Mouse (Mus musculus) neural tube, embryonic 12.5 days (tissue): ENCODE measurements around the gene Smtn. TPM values are rescaled to one million over a fixed set of nuclear protein-coding genes. Genes with fewer than 3 reads are reported as not detected.

Source experiments
- ATAC-seq: fragments of 200-750 bp; cut with Nextera tagmentation; 2 replicates; pipeline ENCODE4 v1.8.0; 2017; ENCODE audit warnings: low read depth, mild to moderate bottlenecking, moderate TSS enrichment, moderate library complexity; ENCODE audit not compliant: low FRiP score
- H3K27ac ChIP-seq: fragments of 300-500 bp; sonication (generic); 2 replicates; pipeline ENCODE4 v1.5.1; 2016
- H3K27me3 ChIP-seq: fragments of 300-500 bp; sonication (generic); replicated peaks from 2 replicates; pipeline ENCODE4 v1.6.1; 2016; ENCODE audit warnings: mild to moderate bottlenecking
- H3K36me3 ChIP-seq: fragments of 300-500 bp; sonication (generic); 2 replicates; pipeline ENCODE4 v1.6.1; 2016; ENCODE audit warnings: mild to moderate bottlenecking
- H3K4me1 ChIP-seq: fragments of 300-500 bp; sonication (generic); 2 replicates; pipeline ENCODE4 v1.6.1; 2016
- H3K4me2 ChIP-seq: fragments of 300-500 bp; sonication (generic); replicated peaks from 2 replicates; pipeline ENCODE4 v1.6.1; 2016; ENCODE audit warnings: mild to moderate bottlenecking
- H3K4me3 ChIP-seq: fragments of 300-500 bp; sonication (generic); 2 replicates; pipeline ENCODE4 v1.5.1; 2016
- H3K9ac ChIP-seq: fragments of 300-500 bp; sonication (generic); 2 replicates; pipeline ENCODE4 v1.6.1; 2016; ENCODE audit warnings: mild to moderate bottlenecking
- H3K9me3 ChIP-seq: fragments of 300-500 bp; sonication (generic); 2 replicates; pipeline ENCODE4 v1.6.1; 2016; ENCODE audit warnings: mild to moderate bottlenecking
- WGBS: fragments of 180-500 bp; shearing (Covaris S2); methylation state at CpG from one replicate; pipeline ENCODE4 v1.1.7; 2016; 5-methylcytosine and 5-hydroxymethylcytosine counted together
- polyA plus RNA-seq: library from polyadenylated mRNA; unstranded; fragments of >200 nt; fragmentation: Nextera tagmentation; extraction: Ambion mirVana; gene quantifications from 2 replicates; pipeline ENCODE4 v1.2.1, GENCODE M21; 2016

The Smtn gene
- polyA plus RNA-seq, result 34.3 and 37.9 TPM in 2 replicates

DNA sequence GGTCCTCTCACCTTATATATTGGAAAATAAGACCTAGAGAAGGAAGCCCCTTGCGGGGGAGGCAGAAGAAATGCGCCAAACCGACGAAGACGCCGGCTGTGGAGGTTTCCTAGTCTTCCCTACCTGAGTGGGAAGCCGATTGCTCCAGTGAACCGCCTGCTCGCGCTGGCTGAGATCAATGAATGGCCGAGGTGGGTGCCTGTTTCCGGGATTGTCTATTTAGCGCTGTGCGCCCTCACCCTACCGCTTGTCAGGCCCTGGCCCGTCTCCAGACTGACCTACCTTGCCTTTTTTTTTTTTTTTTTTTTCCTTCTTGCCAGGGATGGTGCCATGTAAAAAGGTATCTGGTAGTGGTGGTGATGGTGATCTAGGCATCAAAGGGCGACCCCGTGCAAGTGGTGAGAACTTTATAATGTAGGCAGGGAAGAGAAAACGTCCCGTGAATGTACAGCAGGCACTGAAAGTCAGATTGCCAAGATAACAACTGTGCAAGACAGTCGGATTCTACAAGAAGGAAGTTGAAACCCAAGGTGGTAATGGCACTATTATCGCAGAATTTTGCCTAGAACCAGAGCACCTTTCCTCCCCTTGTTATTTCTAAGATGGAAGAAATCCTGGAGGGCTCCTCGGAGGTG lies at the start of gene Smtn:
Gene Smtn, minus strand, starts transcription at position 162 of the 635 bp plus-strand sequence.
- Histone ChIP-seq H3K4me2 (peak within 1 kb of the TSS; percentile 72), H3K4me1 (peaks cover 21% of the 10 kb centered on the region), H3K9ac (peak within 1 kb of the TSS; percentile 40; the same call in 1 of the 2 replicates), H3K36me3 (no peaks in the 10 kb centered on the region), H3K4me3 (peak within 1 kb of the TSS; percentile 47), H3K27ac (no peak within 1 kb of the TSS), H3K27me3 (0 out of 2 replicates have a peak, but pooled peaks cover 4% of the 10 kb centered on the region), H3K9me3 (peaks cover 4% of the 10 kb centered on the region; the same call in 1 of the 2 replicates)
- ATAC-seq, result no peak
- 93% methylated on average over 23 of the region's 23 CpGs for WGBS

DNA sequence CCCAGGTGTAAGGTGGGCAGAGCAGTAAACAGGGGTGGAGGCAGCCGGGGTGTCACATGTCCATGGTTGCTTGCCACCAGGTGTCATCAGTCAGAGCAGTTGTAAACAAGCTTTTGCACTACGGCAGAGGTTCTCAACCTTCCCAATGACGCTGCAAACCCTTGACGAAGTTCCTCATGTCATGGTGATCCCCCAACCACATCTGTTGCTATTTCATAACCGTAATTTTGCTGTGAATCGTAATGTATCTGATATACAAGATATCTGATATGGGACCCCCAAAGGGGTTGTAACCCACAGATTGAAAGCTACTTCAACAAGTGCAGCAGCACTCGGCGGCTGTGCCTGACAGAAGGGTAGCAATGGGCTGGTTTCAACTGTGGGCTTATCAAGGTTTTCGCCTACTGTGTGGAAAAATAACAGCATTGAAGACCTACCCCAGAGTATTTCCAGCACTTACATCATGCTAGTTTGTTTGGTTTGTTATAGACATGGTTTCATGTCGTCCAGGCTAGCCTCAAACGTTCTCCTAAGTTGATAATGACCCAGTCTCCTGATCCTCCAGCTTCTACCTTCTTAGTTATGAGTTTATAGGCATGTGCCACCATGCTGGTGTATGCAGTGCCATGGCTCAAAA lies 47.7 kb upstream of the Smtn start:
- H3K4me2 ChIP-seq, result no peak overlapping the region
- H3K9ac ChIP-seq, result no peak overlapping the region
- WGBS, result 78% methylated on average over 11 of the region's 11 CpGs
- H3K36me3 ChIP-seq, result no peaks in the 10 kb centered on the region
- H3K4me1 ChIP-seq, result no peaks in the 10 kb centered on the region
- no peak overlapping the region for H3K4me3 ChIP-seq
- no peaks in the 10 kb centered on the region for H3K9me3 ChIP-seq
- no peaks in the 10 kb centered on the region for H3K27me3 ChIP-seq
- no peak overlapping the region for H3K27ac ChIP-seq
- no peak for ATAC-seq

DNA sequence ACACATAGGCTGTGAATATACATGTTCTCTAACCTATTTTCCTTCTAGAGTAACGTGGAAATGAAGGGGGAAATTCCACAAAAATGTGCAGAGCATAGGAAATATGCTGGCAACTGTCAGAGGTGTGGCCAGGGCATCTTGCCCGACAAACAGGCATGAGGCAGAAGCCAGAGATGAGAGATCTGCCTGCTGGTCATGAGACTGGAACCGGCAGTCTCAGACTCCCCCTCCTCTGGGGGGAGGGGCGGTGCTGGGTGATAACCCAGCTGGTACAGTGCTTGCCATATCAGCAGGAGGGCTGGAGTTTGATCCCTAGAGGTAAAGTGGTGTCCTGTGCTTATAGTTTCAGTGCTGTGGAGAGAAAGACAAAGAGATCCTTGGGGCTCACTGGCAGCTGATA lies 46.9 kb upstream of the Smtn start:
- H3K9me3 ChIP-seq, result no peaks in the 10 kb centered on the region
- H3K36me3 ChIP-seq, result no peaks in the 10 kb centered on the region
- 48% methylated on average over 4 of the region's 4 CpGs for WGBS
- H3K4me1 ChIP-seq, result no peaks in the 10 kb centered on the region
- H3K4me3 ChIP-seq, result no peak overlapping the region
- no peak overlapping the region for H3K9ac ChIP-seq
- ATAC-seq, result no peak
- H3K27me3 ChIP-seq, result no peaks in the 10 kb centered on the region
- H3K4me2 ChIP-seq, result no peak overlapping the region
- no peak overlapping the region for H3K27ac ChIP-seq

DNA sequence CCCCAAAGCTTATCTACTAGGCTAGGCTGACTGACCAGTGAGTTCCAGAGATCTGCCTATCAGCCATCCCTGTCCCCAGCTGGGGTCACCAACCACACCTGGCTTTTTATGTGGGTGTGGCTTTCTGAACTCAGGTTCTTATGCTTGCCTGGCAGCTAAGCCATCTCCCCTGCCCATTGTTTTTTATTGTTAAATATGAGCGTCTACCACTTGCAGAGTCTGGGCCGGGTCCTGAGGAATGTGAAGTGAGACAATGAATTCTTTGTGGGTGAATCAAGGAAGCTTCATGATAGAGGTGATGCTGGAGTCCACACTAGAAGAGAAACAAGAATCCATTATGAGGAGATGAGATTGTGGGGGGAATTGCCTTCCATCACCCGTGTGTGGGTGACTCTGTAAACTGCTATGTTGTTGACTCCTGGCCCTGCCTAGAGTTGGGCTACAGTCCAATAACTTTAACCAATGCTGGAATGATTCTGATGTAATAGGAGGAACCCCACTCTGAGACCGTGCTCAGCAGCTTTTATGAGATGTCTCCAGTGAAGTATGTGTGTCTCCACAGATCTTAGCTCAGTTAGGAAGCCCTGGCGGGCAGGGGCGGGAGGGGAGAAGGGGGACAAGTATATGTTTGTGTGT lies 45.7 kb upstream of the Smtn start:
- Histone ChIP-seq H3K36me3 (no peaks in the 10 kb centered on the region), H3K4me2 (no peak overlapping the region), H3K9me3 (no peaks in the 10 kb centered on the region), H3K27me3 (no peaks in the 10 kb centered on the region), H3K4me1 (no peaks in the 10 kb centered on the region), H3K9ac (no peak overlapping the region), H3K27ac (no peak overlapping the region), H3K4me3 (no peak overlapping the region)
- WGBS, result 82% methylated on average over 6 of the region's 6 CpGs
- ATAC-seq, result no peak

DNA sequence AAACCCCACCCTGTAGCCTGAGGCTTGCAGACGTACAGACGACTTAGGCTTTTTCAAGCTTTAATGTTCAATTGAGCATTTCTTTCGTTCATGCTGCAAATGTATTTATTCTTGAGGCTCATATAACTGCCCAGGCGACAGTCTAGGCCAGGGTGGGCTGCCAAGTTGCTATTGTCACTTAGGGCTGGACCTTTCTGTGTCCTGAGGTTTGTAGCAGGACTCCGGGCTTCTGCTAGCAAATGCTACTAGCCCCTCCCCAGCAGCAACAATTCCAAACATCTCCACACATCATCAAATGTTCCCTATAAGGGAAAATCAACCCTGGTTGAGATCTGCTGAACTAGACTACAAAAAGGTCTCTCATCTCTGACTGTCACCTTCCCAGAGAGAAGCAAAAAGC lies 42.7 kb upstream of the Smtn start:
- Histone ChIP-seq H3K4me2 (no peak overlapping the region), H3K27ac (no peak overlapping the region), H3K9ac (no peak overlapping the region), H3K4me3 (no peak overlapping the region), H3K9me3 (no peaks in the 10 kb centered on the region), H3K4me1 (no peaks in the 10 kb centered on the region), H3K27me3 (no peaks in the 10 kb centered on the region), H3K36me3 (no peaks in the 10 kb centered on the region)
- 78% methylated on average over 5 of the region's 5 CpGs for WGBS
- ATAC-seq, result no peak

DNA sequence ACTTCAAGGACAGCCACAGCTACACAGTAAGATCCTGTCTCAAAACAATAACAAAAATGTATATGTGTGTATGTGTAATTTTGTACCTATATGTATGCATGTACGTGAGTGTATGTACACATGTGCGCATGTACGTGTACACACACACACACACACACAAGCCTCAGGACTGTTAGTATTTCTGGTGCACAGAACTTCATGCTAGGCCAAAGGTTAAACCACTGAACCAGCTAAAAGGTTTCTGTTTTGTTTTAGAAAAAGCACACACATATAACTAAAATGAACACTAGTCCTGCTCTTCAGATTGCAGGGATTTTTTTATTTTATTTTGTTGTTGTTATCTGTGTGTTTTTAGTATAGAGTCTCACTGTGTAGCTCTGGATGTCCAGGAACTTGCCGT lies 41.5 kb upstream of the Smtn start:
- Histone ChIP-seq H3K9me3 (no peaks in the 10 kb centered on the region), H3K4me3 (no peak overlapping the region), H3K27me3 (no peaks in the 10 kb centered on the region), H3K9ac (no peak overlapping the region), H3K4me2 (no peak overlapping the region), H3K4me1 (no peaks in the 10 kb centered on the region), H3K27ac (no peak overlapping the region), H3K36me3 (no peaks in the 10 kb centered on the region)
- 93% methylated on average over 4 of the region's 4 CpGs for WGBS
- no peak for ATAC-seq

DNA sequence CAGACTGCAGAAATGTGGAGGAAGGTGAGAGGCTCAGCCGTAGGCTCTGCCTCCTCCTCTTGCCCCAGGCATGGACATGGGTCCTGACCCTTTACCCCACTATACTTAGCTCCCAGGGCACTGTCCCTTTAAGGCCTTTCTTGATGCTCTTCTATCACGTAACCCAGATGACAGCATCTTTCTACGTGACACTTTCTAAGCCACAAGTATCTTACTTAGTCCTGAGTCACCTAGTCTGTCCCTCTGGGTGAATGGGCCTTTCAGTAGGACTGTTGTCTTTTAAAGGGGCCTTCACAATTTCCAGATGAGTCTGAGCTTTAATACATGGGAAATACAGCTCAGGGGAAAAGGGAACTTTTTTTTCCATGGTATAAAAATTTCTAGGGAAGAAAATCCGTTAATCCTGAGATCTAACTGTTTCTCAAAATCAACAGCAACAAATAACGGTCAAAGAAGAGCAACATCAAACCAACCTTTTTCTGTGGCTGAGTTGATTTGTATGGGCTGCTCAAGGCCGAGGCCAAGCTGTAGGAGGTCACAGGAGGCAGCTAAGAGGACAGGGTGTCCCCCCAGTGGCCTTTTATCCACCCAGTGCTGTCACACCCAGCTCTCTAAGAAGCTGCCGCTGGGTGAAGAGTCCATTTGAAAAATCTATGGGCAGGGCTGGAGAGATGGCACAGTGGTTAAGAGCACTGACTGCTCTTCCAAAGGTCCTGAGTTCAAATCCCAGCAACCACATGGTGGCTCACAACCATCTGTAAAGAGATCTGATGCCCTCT lies 40.1 kb upstream of the Smtn start:
- Histone ChIP-seq H3K9ac (no peak overlapping the region), H3K27me3 (no peaks in the 10 kb centered on the region), H3K9me3 (no peaks in the 10 kb centered on the region), H3K36me3 (no peaks in the 10 kb centered on the region), H3K4me3 (no peak overlapping the region), H3K4me2 (no peak overlapping the region), H3K4me1 (no peaks in the 10 kb centered on the region), H3K27ac (no peak overlapping the region)
- ATAC-seq, result no peak
- WGBS, result 75% methylated on average over 7 of the region's 7 CpGs

DNA sequence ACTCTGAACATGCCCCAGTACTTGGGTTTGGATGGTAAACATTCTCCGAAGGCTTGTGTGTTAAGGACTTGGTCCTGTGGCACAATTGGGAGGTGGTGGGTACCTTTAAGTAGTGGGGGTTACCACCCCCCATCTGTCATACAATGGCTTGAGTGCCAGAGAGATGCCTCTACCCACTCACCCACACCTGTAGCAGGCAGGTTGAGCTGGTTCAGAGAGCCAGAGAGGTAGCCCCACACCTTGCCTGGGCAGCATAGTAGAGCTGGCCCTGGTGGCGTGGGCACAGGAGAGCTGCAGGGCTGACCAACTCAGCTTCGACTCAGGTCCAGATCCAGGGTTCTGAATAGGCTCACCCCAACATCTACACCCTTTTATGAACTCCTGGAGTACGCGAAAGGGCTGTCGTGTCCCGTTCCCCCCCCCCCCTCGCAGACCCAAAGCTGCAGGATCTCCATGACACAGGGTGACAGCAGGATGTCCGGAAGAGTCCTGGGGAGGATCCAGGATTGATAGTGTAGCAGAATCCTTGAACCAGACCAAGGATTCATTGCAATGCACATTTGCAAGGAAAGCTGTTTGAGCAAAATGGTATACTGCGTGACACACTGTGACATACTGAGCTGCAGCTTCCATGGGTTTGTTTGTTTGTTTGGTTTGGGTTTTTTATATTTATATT lies 37.8 kb upstream of the Smtn start:
- Histone ChIP-seq H3K4me3 (no peak overlapping the region), H3K4me1 (peaks cover 2% of the 10 kb centered on the region), H3K4me2 (no peak overlapping the region), H3K9me3 (no peaks in the 10 kb centered on the region), H3K9ac (no peak overlapping the region), H3K27ac (no peak overlapping the region), H3K36me3 (no peaks in the 10 kb centered on the region), H3K27me3 (no peaks in the 10 kb centered on the region)
- no peak for ATAC-seq
- 76% methylated on average over 10 of the region's 10 CpGs for WGBS

DNA sequence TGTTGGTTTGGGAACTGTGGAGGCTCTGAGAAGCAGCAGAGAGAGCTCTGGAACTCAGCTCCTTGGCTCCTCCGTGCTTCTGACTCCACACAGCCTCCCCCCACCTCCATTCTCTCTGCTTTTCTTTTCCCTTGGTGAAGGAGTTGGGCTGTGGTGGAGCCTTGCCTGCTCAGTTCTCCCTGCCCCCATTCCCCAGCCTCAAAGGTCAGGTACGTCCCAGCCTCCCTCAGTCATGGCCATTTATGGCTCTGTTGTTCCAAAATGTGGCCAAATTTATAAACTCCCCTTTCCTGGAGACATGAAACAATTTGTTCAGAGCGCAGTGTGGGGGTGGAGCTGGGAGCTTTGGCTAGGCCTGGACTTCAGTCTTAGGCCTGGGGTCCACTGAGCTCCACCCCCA lies 34.8 kb upstream of the Smtn start:
- no peak overlapping the region for H3K4me3 ChIP-seq
- no peak for ATAC-seq
- 54% methylated on average over 3 of the region's 3 CpGs for WGBS

DNA sequence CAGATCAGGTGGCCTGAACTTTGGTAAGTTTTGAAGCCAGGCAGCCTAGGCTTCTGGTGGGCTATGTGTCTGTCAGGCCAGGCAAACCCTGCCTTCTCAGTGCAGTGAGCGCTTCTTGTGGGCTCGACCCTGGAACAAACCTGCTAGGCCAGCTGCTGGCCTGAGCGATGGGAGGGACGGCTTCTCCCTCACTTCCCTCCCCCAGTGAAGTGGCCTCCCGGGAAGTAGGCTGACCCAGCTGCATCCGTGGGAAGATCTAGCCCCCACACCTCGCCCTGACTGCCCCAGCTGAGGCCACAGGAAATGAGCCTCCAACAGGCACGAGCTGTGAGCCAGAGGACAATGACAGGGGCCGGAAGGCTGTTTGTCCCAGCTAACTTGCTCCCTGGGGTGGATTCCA lies 32.7 kb upstream of the Smtn start:
- H3K4me1 ChIP-seq, result peaks cover 6% of the 10 kb centered on the region
- no peak overlapping the region for H3K4me3 ChIP-seq
- 15% methylated on average over 9 of the region's 9 CpGs for WGBS
- H3K9ac ChIP-seq, result no peak overlapping the region; the same call in 1 of the 2 replicates
- ATAC-seq, result no peak
- H3K36me3 ChIP-seq, result no peaks in the 10 kb centered on the region
- H3K4me2 ChIP-seq, result no peak overlapping the region
- H3K27ac ChIP-seq, result no peak overlapping the region
- no peaks in the 10 kb centered on the region for H3K27me3 ChIP-seq
- H3K9me3 ChIP-seq, result no peaks in the 10 kb centered on the region

More for the DNA sequence above, 34.8 kb upstream of the Smtn start:
- peaks cover 6% of the 10 kb centered on the region for H3K4me1 ChIP-seq
- H3K4me2 ChIP-seq, result no peak overlapping the region
- no peak overlapping the region for H3K27ac ChIP-seq
- H3K9me3 ChIP-seq, result no peaks in the 10 kb centered on the region
- H3K9ac ChIP-seq, result no peak overlapping the region
- H3K27me3 ChIP-seq, result no peaks in the 10 kb centered on the region
- no peaks in the 10 kb centered on the region for H3K36me3 ChIP-seq

DNA sequence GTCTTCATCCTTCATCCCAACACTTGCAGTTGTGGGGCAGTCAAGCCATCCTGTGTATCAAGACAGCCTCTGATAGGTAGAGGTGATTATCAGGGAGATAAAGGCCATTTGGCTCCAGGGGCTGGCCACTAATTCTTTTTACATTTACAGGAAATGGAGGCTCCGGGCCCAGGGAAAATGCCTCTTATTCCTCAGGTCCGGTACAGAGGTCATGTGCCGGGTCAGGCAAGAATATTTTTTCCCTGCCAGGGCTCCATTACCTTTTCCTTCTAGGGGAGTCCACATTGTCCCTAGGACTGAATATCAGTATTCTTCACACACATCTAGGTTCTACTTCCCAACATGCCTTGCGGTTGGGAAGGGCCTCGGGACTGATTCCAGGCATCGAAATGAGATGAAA lies 31.8 kb upstream of the Smtn start:
- Histone ChIP-seq H3K27me3 (no peaks in the 10 kb centered on the region), H3K4me1 (peaks cover 6% of the 10 kb centered on the region), H3K4me3 (no peak overlapping the region), H3K27ac (no peak overlapping the region), H3K36me3 (no peaks in the 10 kb centered on the region), H3K9me3 (no peaks in the 10 kb centered on the region), H3K9ac (no peak overlapping the region), H3K4me2 (no peak overlapping the region)
- WGBS, result 89% methylated on average over 6 of the region's 6 CpGs
- ATAC-seq, result no peak

DNA sequence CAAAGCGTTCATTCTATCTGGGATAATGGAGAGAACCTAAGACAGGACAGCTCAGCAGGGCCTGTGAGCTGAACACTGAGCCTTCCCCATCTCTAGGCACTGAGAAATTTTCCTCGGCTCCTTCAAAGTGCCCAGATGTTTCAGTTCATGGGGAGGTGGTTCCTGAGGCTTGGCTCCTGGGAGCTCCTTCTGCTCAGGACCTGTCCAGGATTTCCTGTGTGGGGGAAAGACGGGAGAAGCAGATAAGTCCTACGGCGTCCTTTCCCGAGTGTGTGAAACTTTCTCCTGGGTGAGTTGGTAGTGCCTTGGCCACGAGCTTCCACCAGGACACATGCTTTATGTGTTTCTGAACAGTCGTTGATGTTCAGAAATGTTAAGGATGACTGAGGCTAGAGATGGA lies 29.9 kb upstream of the Smtn start:
- 89% methylated on average over 8 of the region's 8 CpGs for WGBS
- no peak overlapping the region for H3K4me3 ChIP-seq

More for the DNA sequence above, 29.9 kb upstream of the Smtn start:
- H3K27ac ChIP-seq, result no peak overlapping the region
- no peaks in the 10 kb centered on the region for H3K36me3 ChIP-seq
- no peak overlapping the region for H3K9ac ChIP-seq
- H3K4me2 ChIP-seq, result no peak overlapping the region
- peaks cover 6% of the 10 kb centered on the region for H3K4me1 ChIP-seq
- no peaks in the 10 kb centered on the region for H3K27me3 ChIP-seq
- no peaks in the 10 kb centered on the region for H3K9me3 ChIP-seq
- no peak for ATAC-seq
